Mouse (Mus musculus): ENCODE data around the gene Tuba3a. TPM values are rescaled to one million over a fixed set of nuclear protein-coding genes. Genes with fewer than 3 reads are reported as not detected.

Tuba3a gene
- polyA plus RNA-seq (2015; fragmentation: Nextera tagmentation; extraction: Ambion mirVana), result not detected in 2 replicates

GRCm38 (mm10) chr6:125285890-125286289 lies at the start of gene Tuba3a:
Gene Tuba3a, minus strand, starts transcription at chr6:125286042.
- no peaks in the 10 kb centered on the region for H3K9me3 ChIP-seq
- H3K36me3 ChIP-seq (replicated peaks), result no peaks in the 10 kb centered on the region
- no peak for ATAC-seq (replicated peaks)
- H3K4me2 ChIP-seq, result no peak within 1 kb of the TSS
- H3K27ac ChIP-seq, result no peak within 1 kb of the TSS
- WGBS, result 96% methylated on average over 22 of the region's 22 CpGs
- H3K27me3 ChIP-seq (replicated peaks), result no peaks in the 10 kb centered on the region
- H3K4me3 ChIP-seq, result no peak within 1 kb of the TSS
- H3K4me1 ChIP-seq, result no peaks in the 10 kb centered on the region
- no peak within 1 kb of the TSS for H3K9ac ChIP-seq

GRCm38 (mm10) chr6:125334356-125334755 lies 48.5 kb upstream of the Tuba3a start:
- H3K9ac ChIP-seq, result no peak overlapping the region
- H3K4me3 ChIP-seq, result no peak overlapping the region
- ATAC-seq (replicated peaks), result no peak
- H3K27me3 ChIP-seq (replicated peaks), result no peaks in the 10 kb centered on the region
- WGBS, result 43% methylated on average over 2 of the region's 2 CpGs
- H3K4me1 ChIP-seq, result peaks cover 8% of the 10 kb centered on the region; the same call in 1 of the 2 replicates
- no peak overlapping the region for H3K27ac ChIP-seq
- no peaks in the 10 kb centered on the region for H3K9me3 ChIP-seq
- no peaks in the 10 kb centered on the region for H3K36me3 ChIP-seq (replicated peaks)
- H3K4me2 ChIP-seq, result no peak overlapping the region

DNA sequence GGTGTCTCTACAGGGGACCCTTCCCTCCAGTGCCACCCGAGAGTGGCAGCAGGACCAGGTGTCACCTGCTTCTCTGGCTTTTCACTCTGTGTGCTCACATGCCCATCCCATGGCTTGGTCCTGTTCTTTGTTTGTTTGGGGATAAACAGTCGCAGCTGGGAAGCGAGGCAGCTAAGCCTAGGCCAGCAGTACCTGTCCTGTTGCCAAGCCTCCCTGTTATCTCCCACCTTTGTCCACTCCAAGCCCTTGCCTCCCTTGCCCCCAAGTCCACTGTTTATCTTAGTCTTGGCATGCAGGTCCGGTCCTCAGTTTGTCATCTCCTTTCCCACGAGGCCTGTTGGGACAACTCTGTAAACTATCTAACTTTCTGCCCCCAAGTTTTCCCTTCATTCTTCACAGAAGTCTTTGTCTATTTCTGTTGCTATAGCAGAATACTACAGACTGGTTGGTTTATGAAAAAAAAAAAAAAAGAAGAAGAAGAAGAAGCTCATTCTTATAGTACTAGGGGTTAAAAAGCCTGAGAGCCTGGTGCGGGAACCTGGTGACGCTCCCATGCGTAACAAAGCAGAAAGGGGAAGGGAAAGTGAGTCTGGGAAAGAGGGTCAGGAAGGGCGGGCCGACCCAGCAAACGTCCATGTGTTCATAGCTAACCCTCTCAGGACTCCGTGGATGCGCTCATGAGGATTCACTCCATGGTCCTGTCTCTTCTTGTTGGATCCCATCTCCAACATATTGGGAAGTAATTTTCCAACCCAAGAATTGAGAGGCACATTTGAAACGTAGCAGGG lies 47.5 kb upstream of the Tuba3a start:
- WGBS, result 74% methylated on average over 14 of the region's 14 CpGs
- no peaks in the 10 kb centered on the region for H3K36me3 ChIP-seq (replicated peaks)
- no peak overlapping the region for H3K4me3 ChIP-seq
- no peaks in the 10 kb centered on the region for H3K9me3 ChIP-seq
- no peak overlapping the region for H3K27ac ChIP-seq
- peaks cover 8% of the 10 kb centered on the region; the same call in 1 of the 2 replicates for H3K4me1 ChIP-seq
- no peaks in the 10 kb centered on the region for H3K27me3 ChIP-seq (replicated peaks)
- no peak for ATAC-seq (replicated peaks)
- no peak overlapping the region for H3K4me2 ChIP-seq
- no peak overlapping the region for H3K9ac ChIP-seq

DNA sequence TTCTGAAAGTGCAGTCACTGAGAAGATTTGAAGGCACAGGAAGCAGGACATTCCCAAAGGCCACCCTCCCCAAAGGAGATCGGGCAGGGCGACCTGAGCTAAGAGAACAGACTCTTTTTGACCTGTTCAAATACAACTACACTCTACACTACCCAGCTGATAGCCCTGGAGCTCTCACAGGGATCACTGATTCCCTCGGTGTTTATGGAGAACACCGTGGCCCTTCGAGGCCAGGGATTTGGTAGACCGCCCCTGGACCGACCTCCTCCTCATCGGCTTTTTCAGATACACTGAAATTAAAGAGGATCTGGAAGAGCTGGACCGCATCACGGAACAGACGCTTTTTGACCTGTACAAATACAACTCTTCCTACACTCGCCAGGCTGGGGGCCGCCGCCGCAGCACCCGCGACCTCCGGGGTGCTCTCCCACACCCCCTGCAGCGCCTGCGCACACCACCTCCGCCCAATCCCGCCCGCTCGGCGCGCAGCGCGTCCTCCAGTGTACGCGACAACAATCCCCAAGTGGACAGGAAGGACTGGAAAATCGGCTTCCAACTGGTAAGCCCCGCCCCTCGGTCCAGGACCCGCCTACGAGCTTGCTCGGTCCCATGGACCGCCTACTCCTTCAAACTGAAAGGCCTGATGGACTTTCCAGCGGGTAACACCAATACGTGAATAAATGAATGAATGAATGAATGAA lies 44.9 kb upstream of the Tuba3a start:
- peak; percentile 91 for ATAC-seq (replicated peaks)
- peaks cover 8% of the 10 kb centered on the region; the same call in 1 of the 2 replicates for H3K4me1 ChIP-seq
- peak overlapping the region; percentile 54 for H3K4me3 ChIP-seq
- H3K9ac ChIP-seq, result peak overlapping the region; percentile 47
- 1% methylated on average over 39 of the region's 39 CpGs for WGBS
- no peaks in the 10 kb centered on the region for H3K36me3 ChIP-seq (replicated peaks)
- H3K9me3 ChIP-seq, result no peaks in the 10 kb centered on the region
- H3K4me2 ChIP-seq, result peak overlapping the region; percentile 91
- no peaks in the 10 kb centered on the region for H3K27me3 ChIP-seq (replicated peaks)
- H3K27ac ChIP-seq, result no peak overlapping the region

- H3K36me3 ChIP-seq (replicated peaks), result no peaks in the 10 kb centered on the region
- H3K9ac ChIP-seq, result no peak overlapping the region
- no peak for ATAC-seq (replicated peaks)
- H3K4me3 ChIP-seq, result no peak overlapping the region
- H3K4me2 ChIP-seq, result no peak overlapping the region
- no peaks in the 10 kb centered on the region for H3K9me3 ChIP-seq
- peaks cover 8% of the 10 kb centered on the region; the same call in 1 of the 2 replicates for H3K4me1 ChIP-seq
- WGBS, result 78% methylated on average over 5 of the region's 5 CpGs
- no peaks in the 10 kb centered on the region for H3K27me3 ChIP-seq (replicated peaks)
- no peak overlapping the region for H3K27ac ChIP-seq
These were observed 42.4 kb upstream of the Tuba3a start for GRCm38 (mm10) chr6:125328243-125328642.

DNA sequence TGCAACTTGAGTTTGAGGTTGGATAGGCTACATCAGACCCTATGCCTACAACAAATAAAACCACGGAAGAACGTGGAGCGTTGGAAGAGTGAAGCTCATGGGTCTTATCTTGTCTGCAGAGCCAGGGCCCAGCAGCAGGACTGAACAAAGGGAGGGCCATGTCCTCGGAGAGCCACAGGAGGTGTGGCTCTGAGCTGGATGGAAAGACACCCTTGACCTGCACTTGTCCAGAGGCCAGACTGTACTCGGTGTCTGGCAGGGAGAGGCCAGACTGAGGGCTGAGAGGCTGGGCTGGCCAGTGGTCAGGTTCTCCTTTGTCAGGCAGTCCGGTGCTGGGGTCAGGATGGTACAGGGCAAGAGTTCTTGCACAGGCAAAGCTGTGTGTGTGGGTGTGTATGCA lies 39.5 kb upstream of the Tuba3a start:
- Histone ChIP-seq H3K9ac (no peak overlapping the region), H3K9me3 (no peaks in the 10 kb centered on the region), H3K4me1 (peaks cover 6% of the 10 kb centered on the region), H3K27ac (no peak overlapping the region), H3K27me3 (replicated peaks) (peaks cover 28% of the 10 kb centered on the region), H3K36me3 (replicated peaks) (no peaks in the 10 kb centered on the region), H3K4me3 (no peak overlapping the region), H3K4me2 (no peak overlapping the region)
- no peak for ATAC-seq (replicated peaks)
- 71% methylated on average over 6 of the region's 6 CpGs for WGBS

- Histone ChIP-seq H3K36me3 (replicated peaks) (no peaks in the 10 kb centered on the region), H3K4me2 (no peak overlapping the region), H3K4me1 (peaks cover 5% of the 10 kb centered on the region; the same call in 1 of the 2 replicates), H3K9ac (no peak overlapping the region), H3K9me3 (no peaks in the 10 kb centered on the region), H3K27me3 (replicated peaks) (peaks cover 35% of the 10 kb centered on the region), H3K27ac (no peak overlapping the region), H3K4me3 (no peak overlapping the region)
- no peak for ATAC-seq (replicated peaks)
- 69% methylated on average over 6 of the region's 6 CpGs for WGBS
These were observed 37.7 kb upstream of the Tuba3a start for GRCm38 (mm10) chr6:125323547-125323946.

DNA sequence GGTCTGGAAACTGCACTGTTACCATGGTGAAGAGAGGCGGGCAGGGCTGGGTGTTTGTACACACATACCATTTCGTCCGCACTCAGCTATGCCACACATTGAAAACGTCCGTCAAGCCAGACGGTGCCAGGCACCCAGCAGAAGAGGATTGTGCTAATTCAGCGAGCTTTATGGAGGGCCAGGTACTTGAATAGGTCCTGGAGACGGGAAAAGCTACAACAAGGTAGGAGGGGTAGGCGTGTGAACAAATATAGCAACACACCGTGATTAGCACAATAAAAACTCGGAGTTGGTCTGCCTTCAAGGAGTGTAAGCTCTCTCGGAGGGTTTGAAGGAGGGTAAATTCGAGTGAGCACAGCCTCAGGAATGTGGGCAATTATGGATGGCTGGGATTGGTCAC lies 37.0 kb upstream of the Tuba3a start:
- no peak overlapping the region for H3K4me3 ChIP-seq
- H3K27me3 ChIP-seq (replicated peaks), result peaks cover 35% of the 10 kb centered on the region
- H3K36me3 ChIP-seq (replicated peaks), result no peaks in the 10 kb centered on the region
- H3K9me3 ChIP-seq, result no peaks in the 10 kb centered on the region
- no peak for ATAC-seq (replicated peaks)
- peaks cover 5% of the 10 kb centered on the region; the same call in 1 of the 2 replicates for H3K4me1 ChIP-seq
- H3K4me2 ChIP-seq, result no peak overlapping the region
- H3K27ac ChIP-seq, result no peak overlapping the region
- 62% methylated on average over 13 of the region's 13 CpGs for WGBS
- no peak overlapping the region for H3K9ac ChIP-seq

- Histone ChIP-seq H3K4me3 (no peak overlapping the region), H3K27ac (no peak overlapping the region), H3K4me1 (peaks cover 5% of the 10 kb centered on the region; the same call in 1 of the 2 replicates), H3K36me3 (replicated peaks) (no peaks in the 10 kb centered on the region), H3K4me2 (no peak overlapping the region), H3K27me3 (replicated peaks) (peaks cover 35% of the 10 kb centered on the region), H3K9ac (no peak overlapping the region), H3K9me3 (no peaks in the 10 kb centered on the region)
- no peak for ATAC-seq (replicated peaks)
- 7% methylated on average over 26 of the region's 26 CpGs for WGBS
These were observed 35.4 kb upstream of the Tuba3a start for GRCm38 (mm10) chr6:125321114-125321855.

DNA sequence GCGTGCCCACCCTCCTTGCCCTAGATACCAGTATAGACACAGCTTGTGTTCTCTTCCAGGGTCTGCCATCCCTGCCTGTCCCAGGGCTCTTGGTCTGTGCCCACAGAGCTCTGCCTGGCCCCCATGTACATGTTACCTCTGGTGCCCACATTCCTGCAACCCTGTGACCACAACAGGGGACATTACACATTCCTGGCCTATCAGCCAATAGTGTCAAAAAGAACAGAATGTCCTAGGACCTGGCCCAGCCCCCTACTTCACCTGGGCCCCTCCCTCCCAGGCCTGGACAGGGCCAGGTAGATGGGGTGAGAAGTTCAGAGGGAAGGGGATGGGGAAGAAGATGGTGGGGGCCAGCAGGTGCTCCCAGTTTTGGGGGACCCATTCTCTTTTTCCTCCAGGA lies 34.5 kb upstream of the Tuba3a start, which contains the start of gene Scnn1a:
Scnn1a (plus strand) TSS at position 337 of the 400 bp plus-strand sequence.
- no peaks in the 10 kb centered on the region for H3K36me3 ChIP-seq (replicated peaks)
- peaks cover 5% of the 10 kb centered on the region; the same call in 1 of the 2 replicates for H3K4me1 ChIP-seq
- no peak for ATAC-seq (replicated peaks)
- H3K27me3 ChIP-seq (replicated peaks), result peaks cover 35% of the 10 kb centered on the region
- H3K4me2 ChIP-seq, result no peak within 1 kb of the TSS
- H3K27ac ChIP-seq, result no peak within 1 kb of the TSS
- no peaks in the 10 kb centered on the region for H3K9me3 ChIP-seq
- no peak within 1 kb of the TSS for H3K9ac ChIP-seq
- no peak within 1 kb of the TSS for H3K4me3 ChIP-seq
- WGBS, result 81% methylated on average over 1 of the region's 1 CpGs

GRCm38 (mm10) chr6:125319919-125320296 lies 34.1 kb upstream of the Tuba3a start:
- ATAC-seq (replicated peaks), result no peak
- Histone ChIP-seq H3K27ac (no peak overlapping the region), H3K4me3 (no peak overlapping the region), H3K9ac (no peak overlapping the region), H3K9me3 (no peaks in the 10 kb centered on the region), H3K36me3 (replicated peaks) (no peaks in the 10 kb centered on the region), H3K27me3 (replicated peaks) (peaks cover 35% of the 10 kb centered on the region), H3K4me2 (no peak overlapping the region), H3K4me1 (peaks cover 5% of the 10 kb centered on the region; the same call in 1 of the 2 replicates)

Data from midbrain, embryonic 15.5 days (tissue).